Mouse (Mus musculus): Measurements from ENCODE around the gene Pdzrn3.

The Pdzrn3 gene

DNA sequence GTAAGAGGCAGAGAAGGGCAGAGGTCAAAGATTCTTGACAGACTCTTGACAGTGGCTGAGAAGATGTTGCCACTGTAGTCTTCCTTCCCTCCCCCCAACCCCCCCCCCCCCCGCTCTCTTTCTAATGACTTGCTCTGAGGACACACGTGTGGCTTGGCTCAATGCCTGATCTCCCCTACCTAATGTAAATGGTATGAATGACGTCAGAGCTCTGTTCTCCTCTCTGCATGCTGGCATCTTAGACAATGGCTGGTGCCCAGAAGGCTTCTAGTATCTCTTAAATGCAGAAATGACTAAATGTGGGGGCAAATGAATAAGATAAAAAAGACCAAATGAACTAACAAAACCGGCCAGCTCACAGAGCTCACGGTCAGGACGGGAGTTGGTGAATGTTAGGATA, 49.2 kb downstream of the Pdzrn3 start:
- no peak for DNase-seq (ENCODE audit: extremely low read depth, low read depth)

DNA sequence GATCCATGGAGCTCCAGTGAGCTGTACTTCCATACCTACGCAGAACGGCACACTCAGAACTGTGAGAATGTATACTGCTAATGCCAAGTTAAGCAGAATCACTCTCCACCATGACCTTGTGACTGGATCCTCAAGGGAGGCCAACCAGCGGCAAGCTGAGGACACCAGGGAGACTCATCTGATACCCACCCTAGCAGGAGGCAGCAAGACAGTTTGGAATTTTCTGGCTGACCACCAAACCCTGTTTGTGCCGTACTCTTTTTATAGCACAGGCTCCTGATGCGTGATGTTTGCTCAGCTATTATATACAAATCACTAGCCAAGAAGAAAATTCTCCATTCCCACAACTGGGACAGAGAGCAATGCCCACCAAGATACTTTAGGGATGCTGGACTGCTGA, 50.0 kb downstream of the Pdzrn3 start:
- no peak for DNase-seq (ENCODE audit: extremely low read depth, low read depth)

DNA sequence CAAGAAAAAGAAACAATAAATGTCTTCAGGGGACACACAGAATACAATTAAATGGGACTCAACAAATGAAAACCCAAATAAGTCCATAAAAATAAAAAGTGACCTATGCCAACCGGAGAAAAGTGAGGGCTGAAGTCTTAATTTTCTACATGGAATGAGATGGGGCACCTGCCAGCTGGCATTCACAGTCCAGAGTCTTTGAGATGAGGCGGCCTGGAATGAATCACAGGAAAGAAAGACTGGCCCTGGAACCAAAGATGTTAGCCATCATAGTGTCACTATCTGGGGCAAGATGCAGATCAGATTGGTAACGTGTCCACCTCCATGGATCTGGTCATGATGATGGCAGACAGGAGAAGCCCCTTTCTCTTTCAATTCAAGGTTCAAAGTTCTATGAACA, 50.5 kb downstream of the Pdzrn3 start:
- no peak for DNase-seq (ENCODE audit: extremely low read depth, low read depth)

GRCm38 (mm10) chr6:101325842-101326639, 51.7 kb downstream of the Pdzrn3 start:
- no peak for DNase-seq (ENCODE audit: extremely low read depth, low read depth)

GRCm38 (mm10) chr6:101322580-101322979, 55.1 kb downstream of the Pdzrn3 start:
- no peak for DNase-seq (ENCODE audit: extremely low read depth, low read depth)

DNA sequence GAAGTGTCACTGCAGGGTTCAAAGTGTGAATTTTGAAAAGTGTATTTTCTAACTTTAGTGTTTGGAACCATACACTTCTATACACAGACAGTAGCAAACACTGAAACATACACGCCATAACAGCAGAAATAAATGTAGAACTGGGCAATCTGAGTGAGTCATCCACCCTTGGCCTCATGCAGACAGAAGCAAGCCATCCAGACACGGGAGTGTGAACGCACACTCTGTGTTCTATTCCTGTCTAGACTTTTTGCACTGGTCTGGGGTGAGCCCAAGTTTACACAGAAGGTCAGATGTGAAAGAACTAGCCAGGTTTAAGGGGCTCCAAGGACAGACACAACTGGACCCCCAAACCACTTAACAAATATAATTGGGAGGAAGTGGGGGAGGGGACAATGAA, 57.3 kb downstream of the Pdzrn3 start:
- DNase-seq (ENCODE audit: extremely low read depth, low read depth), result no peak

DNA sequence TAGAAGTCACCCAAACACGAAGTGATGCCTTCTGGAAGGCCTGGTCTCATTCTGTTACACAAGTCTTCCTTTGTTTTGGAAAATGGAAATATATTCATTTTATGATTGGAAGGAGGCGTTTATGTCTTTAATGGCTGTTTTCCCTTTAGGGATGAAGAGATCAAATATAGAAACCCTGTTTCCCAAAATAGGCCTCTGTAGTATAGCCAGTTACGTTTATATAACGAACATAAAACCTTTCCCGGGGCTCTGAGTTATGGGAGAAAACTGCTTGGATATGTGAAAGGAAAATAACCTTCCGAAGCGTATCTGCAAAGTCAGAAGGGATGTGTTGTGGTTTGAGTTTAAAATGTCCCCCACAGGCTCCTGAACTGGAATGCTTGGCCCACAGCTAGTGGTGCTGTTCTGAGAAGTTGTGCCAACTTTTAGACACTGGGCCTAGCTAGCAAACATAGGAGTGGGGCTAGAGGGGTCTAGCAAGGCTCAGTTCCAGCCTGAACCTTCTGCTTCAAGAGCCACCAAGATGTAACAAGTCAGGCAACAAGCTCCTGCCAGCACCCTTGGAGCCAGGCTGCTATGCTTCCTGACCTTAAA, 58.2 kb downstream of the Pdzrn3 start:
- no peak for DNase-seq (ENCODE audit: extremely low read depth, low read depth)

GRCm38 (mm10) chr6:101318530-101318929, 59.2 kb downstream of the Pdzrn3 start:
- DNase-seq (ENCODE audit: extremely low read depth, low read depth), result no peak

GRCm38 (mm10) chr6:101311446-101311845, 66.3 kb downstream of the Pdzrn3 start:
- no peak for DNase-seq (ENCODE audit: extremely low read depth, low read depth)

GRCm38 (mm10) chr6:101310491-101310890, 67.2 kb downstream of the Pdzrn3 start:
- no peak for DNase-seq (ENCODE audit: extremely low read depth, low read depth)

- DNase-seq (ENCODE audit: extremely low read depth, low read depth), result no peak
Measured at GRCm38 (mm10) chr6:101307964-101308531, 69.6 kb downstream of the Pdzrn3 start.

- DNase-seq (ENCODE audit: extremely low read depth, low read depth), result no peak
Measured at GRCm38 (mm10) chr6:101306834-101307233, 70.9 kb downstream of the Pdzrn3 start.

- DNase-seq (ENCODE audit: extremely low read depth, low read depth), result no peak
Measured at GRCm38 (mm10) chr6:101305543-101305942, 72.2 kb downstream of the Pdzrn3 start.

DNA sequence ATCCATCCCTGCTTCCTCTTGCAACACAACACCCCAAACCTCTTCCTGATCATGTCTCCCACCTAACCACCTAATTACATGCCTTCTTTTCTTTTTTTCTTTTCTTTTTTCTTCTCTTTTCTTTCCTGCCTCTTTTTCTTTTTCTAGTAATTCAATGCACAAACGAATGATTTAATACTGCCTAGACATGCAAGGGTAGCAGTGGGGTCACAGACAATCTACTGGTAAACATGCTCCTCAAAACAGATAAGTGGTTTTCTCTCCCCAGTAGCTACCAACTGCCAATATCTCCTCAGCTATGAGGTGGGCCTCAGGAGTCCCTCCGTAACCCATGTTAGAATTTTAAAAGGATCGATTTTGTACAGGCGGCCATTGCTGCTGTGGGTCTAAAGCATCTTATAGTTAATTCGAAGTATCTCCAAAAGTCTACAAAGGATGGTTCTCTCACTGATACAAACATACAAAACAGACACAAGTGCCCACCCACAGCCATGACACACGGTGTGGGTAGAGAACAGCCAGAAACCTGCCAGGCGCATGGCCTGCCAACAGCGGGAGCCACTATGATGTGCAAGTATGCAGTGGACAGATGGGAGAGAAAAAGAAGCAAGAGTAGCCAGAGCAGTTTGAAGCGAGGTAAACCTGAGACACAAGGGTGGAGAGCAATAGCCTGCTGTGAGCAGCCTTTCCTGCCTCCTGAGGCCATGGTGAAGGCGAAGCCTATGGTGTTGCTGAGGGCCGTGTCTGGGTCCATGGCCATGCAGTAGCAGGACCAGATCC, 73.5 kb downstream of the Pdzrn3 start:
- DNase-seq (ENCODE audit: extremely low read depth, low read depth), result no peak

DNA sequence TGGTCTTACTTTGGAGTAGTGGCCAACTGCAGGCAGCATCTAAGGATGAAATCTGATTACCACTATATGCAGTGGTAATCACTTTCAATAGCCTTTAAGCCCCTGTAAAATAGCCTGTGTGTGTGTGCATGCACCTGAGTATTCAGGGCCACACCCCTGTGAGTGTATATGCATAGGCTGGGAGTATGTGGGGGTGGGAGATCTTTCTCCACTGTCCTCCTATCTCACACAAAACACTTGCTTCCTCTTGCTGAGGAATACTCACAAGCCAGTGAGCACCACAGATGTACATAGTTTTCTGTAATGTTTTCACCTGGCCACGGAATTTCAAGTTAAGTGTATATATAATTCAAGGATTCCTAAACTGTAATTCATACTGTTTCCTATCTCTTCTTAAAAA, 74.2 kb downstream of the Pdzrn3 start:
- no peak for DNase-seq (ENCODE audit: extremely low read depth, low read depth)

GRCm38 (mm10) chr6:101301154-101301553, 76.5 kb downstream of the Pdzrn3 start:
- no peak for DNase-seq (ENCODE audit: extremely low read depth, low read depth)

DNA sequence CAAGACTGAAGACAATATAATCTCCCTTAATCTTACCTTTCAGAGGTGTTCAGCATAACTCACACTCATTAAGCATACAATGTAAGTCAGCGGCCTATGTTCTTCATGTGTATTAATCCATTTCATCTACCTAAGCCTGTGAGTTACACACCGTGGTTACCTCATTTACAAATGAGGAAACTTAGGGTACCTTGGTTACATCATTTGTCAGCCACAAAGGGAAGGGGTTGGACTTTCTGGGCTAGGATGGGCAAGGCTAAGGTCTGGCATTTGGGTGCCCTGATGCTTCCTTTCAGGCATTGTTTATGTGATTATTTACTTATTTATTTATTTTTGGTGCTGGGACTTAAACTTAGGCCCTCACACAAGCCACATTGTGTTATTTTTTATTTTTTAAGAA, 78.3 kb downstream of the Pdzrn3 start:
- DNase-seq (ENCODE audit: extremely low read depth, low read depth), result no peak

DNA sequence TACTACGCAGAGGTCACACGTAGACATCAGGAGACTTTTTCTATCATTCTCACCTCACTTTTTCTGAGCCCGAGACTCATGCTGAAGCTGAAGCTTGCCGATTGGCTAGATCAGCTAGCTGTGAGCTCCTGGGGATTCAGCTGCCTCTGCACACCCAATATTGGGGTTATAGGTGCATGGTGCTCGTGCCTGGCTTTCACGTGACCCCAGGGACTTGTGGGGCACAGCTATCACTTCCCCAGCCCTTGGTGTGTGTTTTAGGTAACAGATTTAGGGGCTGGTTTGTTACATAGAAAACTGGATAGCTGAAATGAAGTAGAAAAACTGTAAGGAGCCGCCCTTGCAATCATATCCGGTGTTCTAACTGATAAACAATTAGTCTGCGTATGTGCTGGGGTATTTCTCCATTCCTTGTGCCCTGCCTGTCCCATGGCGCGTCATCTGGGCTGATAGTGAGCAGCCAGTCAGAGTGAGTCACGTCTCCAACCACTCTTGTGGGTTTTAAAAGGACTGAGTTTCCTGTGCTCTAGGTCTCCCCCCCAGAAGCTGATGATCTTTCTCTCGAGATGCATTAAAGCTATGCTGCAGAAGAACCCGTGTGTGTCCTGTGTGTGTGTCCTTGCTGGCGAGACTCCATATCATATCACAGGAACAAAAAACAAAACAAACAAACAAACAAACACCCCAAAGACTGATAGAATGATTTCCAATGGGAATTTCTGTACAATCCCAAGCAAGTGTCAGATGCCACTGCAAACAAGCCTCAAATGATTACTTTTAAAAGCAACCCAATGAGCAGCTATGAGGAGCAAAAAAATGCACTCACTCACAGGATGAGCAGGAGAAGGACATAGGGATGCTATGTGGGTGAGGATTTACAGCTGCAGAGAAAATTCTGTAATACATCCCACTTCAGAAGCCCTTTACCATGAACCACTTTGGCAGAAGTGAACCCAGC, 79.9 kb downstream of the Pdzrn3 start:
- peak; percentile 62 for DNase-seq (ENCODE audit: extremely low read depth, low read depth)

GRCm38 (mm10) chr6:101296997-101297396, 80.7 kb downstream of the Pdzrn3 start:
- no peak for DNase-seq (ENCODE audit: extremely low read depth, low read depth)

DNA sequence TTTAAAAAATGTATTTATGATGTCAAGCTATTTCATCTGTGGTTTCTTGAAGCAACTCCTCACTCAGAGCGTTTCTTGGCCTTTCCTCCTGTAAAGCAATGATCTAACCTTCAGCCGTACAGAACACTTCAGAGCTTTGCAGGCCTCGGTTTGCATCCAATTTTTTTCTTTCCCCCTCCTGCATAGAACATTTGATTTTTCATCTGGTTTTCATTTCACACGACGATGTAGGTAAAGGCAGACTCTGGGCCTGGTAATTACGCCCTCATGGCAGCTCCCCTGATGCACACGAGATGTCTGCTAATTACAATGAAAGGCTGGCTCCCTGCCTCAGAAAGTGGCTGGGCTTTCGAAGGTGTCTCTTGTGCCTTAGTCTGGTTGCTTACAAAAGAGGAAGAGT, 81.4 kb downstream of the Pdzrn3 start:
- no peak for DNase-seq (ENCODE audit: extremely low read depth, low read depth)

- no peak for DNase-seq (ENCODE audit: extremely low read depth, low read depth)
Measured at GRCm38 (mm10) chr6:101293036-101293572, 84.6 kb downstream of the Pdzrn3 start.
